Mouse (Mus musculus) heart, postnatal 4 days (tissue): ENCODE measurements at regions not wholly inside any gene's neighbourhood (a gene's known extent, or its start where the extent isn't known, plus 50 kb on each side); places are given as distances from the start of the nearest gene placed in this dataset.

Experiments
- DNase-seq: peaks from one replicate; pipeline ENCODE4 v3.0.0; 2021

DNA sequence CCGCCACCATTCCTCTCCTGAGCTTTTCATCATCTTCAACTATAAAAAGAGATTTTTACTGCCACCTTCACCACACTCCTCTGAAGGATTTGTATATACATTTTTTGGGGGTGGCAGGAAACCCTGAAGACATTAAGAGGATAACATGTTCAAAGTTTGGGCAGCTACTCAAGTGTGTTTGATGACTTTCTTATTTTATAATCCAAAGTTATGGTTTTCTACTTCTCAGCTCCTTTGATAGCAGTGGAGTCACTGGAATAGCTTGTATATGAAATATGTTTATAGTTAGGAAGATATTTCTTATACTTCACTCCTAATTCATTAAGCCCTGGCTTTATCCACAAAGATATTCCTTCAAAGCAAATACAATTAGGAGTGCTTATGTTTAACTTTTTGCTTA is 229.5 kb upstream of the Lcorl start:
- DNase-seq: no peak

DNA sequence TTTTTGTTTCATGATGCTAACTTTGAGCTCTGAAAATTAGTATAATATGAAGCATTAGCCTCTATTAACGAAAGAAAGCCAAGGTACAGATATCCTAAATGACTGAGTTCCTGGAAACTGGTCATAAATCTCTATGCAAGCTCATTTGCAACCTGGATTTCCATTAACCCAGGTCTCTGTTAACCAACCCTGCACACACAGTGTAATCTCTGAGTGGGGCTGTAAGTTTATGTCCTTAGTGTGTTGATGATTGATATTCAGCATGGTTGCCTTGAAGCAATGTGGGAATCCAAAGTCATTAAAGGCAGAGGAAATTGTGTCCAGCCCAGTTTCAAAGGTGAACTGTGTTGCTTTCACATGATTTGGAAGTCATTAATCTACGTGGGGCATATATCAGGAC is 225.9 kb upstream of the Lcorl start:
- DNase-seq: no peak

DNA sequence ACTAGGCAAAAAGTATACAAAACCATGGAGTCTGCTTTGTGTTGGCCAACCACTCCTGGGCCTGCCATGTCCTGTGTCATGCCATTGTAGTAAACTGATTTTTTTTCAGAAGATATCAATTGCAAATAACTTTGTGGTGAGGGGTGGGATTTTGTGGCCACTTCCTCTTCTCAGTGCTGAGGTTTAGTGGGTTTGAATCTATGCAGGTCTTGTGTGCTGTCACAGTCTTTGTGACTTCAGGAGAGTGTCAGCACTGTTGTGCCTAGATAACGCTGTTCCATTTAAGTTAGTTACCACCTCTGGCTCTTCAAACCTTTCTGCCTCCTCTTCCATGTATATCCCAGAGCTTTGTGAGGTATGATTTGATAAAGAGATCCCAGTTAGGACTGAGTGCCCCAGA is 216.3 kb upstream of the Lcorl start:
- DNase-seq: no peak

DNA sequence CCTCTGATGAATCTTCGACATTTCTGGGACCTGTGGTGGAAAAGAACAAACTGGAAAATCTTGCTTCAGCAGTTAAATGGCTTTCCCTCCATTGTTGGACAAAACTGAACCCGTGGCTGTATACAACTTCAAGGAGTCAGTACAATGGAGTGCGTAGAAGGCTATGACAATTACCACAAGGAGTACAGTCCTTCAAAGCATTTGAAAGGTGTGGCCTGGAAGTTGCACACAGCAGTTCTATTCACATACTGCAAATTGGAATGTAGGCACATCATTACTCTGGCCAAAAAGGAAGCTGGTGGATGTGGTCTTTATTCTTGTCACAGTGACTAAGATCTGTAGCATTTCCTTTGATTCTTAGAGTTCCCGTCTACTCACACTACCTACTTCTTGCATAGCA is 215.7 kb upstream of the Lcorl start:
- peak; percentile 5 for DNase-seq

DNA sequence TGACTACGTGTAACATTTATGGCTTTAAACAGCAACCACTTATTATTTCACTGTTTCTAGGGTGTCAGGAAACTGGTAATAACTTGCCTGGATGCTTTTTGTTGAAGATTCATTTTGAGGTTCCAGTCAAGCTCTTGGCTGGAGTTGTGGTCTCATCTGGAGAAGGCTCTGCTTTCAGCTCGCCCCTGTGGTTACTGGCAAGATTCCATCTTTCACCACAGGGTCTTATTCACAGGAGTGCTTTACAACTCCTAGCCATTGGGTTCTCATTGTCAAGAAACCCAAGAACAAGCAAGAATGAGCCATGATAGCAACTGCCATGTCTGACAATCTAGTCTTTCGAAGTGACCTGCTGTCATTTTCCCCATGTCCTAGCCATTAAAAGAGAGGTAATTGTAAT is 202.5 kb upstream of the Lcorl start:
- no peak for DNase-seq

DNA sequence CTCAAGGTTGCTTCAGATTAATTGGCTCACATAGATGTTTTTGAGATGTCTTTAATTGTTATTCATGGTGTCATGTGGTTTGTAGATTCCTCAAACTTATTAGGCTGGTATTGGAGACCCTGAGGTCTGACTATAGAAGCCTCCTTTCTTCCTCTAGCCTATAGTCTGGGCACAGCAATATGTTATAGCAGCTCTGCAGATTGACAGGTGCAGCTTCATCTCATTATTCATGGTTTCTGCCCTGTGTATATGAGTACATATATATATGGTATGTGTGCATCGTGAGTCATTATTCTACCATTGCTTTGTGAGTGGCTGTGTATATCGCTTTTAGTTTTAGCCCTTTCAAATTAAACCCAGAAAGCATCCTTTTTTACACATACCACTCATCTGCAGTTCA is 197.4 kb upstream of the Lcorl start:
- no peak for DNase-seq

DNA sequence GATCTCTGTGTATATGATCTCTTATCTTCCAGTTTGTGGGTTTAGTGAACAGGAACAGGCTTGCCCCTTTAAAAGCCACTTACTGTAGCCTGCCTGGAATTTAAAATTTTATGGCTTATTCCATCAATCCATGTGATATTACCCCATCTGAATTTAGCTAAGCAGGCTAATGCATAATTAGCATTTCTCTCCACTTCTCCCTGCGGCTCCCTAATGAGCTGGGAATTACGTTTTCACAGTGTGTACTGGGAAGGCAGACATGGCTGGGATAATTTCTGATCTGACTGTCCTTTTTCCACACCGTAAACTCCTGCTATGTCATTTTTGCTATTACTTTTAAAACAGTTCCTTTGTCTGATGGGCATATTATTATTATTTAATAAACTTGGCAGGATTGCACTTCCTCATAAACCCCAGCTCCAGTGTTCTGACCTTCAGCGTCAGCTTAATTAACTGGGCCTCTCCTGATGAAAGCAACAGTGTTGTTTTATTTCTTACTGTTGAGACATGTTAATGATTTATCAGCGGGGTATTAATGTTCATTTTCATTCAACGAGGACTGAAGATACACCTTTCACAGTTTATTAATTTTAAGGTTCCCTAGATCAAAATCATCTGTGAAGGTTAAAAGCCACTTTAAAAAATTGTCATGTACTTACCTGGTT is 185.4 kb upstream of the Lcorl start:
- DNase-seq: no peak

DNA sequence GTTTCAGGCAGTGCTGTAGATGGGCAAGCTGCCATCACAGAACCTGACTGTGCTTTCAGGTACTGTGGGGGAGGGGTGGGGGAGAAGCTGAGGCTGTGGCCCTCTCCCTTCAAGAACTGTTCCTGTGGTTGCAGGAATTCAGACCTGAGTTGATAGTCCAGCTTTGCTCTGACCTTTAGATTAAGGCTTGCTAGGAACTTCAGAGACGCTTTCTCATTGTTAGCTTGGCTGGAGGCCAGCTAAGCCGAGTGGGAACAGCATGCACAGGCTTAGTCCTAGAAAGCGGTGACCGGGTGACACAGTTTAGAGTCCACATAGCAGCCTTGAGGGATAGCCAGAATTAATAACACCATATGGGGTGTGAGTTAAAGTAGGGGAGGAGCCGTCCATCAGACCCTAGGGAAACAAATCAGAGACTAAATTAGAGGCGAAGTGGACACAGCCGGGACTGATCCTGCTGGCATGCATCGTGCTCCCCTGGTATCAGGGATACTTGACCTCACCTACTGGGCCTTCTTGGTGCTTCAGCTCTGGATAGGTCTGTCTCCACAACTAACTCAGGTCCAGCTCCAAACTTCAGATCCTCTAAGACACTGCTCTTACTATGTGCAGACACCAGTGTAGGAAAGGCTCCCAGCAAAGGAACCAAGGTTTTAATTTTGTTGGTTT is 175.7 kb upstream of the Lcorl start:
- DNase-seq: peak; percentile 63

DNA sequence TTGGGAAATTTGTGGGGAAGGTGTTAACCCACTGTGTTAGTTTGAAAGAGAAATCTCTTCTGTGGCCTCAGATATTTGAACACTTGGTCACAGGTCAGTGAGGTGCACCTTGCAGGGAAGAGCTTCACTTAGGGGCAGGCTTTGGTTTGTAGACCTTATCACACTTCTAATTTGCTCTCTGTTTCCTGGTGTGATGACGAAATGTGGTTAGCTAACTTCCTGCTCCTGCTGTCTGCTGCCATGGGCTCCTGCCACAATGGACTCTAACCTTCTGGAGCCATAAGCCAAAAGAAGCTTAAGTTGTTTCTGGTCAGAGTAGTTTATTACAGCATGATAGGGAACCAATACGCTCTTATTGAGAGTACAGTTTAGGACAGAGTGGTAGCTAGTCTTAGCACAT is 174.8 kb upstream of the Lcorl start:
- no peak for DNase-seq

DNA sequence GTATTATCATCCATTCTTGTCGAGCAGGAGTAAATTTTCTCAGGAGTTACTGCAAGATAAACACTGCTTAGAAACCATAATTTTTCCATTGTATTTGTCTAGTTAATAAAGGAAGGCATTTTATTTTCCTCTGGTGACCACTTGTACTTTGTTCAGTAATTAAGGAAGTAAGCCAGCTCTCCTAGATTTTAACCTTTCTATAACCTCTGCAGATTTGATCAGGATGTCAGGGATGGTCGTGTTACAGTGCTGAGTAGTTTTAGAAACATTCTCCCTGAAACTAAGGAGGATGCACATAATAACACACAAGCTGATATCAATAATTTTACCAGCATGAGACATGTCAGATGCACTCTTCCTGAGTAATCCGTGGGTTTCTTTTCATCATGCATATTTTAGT is 166.7 kb upstream of the Lcorl start:
- no peak for DNase-seq

DNA sequence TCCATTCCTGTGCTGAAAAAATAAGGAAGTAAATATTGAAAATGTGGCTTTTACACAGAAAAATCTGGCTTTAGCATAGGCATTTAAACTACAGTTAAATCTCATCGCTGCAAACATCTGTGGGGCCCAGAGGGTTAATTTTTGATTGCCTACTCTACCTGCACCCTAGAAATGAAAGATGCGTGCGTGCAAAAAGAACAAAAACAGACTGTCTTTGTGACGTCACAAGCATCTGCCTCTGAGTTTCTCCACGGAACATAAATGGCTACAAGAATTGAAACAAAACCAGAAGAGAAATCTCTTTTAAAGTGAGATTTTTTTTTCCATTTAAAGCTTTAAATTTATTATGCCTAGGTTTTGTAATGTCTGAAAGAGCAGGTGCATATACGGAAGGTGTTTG is 166.0 kb upstream of the Lcorl start:
- DNase-seq: no peak

DNA sequence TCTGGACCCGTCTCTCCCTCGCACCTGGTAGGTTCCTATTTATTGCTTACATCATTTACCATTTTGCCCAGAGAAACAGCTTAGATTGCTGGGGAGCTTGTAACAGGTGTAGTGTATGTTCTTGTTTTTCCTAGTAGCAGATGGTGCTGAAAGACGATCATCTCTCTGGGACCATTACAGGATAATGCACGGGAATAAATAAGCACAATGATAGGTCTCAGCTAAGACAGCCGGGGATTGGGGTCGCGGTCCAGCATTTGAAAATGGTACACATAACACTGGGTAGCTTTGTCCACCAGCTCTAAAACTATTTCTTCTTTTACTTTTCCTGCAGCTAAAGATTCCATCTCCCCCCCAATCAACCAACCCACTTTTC is 164.6 kb upstream of the Lcorl start:
- DNase-seq: no peak

DNA sequence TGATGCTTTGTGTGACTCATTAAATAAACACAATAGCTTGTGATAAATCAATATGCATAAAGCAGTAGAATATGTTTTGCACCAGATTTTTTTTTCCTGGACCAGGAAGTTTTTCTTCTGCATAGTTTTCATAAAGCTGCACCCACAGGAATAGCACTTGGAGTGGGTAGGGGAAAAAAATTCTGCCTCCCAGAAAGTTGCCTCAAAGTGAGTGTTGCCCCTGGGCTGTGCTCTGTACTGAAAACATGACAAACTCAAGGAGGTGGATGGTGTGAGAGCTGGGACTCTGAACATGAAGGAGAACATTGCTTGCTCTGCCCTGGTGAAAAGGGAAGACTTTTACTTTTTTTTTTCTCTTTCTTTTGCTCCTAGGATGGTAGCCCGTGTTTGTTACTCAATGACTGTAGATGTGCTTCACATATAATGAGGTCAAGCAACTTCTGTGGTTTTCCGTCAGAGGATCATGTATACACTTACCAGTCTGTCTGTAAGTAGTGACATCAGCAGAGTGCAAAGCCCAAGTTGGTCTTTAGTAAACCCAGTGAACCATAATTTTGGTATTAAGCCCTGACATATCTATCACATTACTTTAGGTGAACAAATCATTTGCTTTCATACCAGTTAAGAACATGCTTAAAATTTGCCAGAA is 164.1 kb upstream of the Lcorl start:
- DNase-seq: no peak

DNA sequence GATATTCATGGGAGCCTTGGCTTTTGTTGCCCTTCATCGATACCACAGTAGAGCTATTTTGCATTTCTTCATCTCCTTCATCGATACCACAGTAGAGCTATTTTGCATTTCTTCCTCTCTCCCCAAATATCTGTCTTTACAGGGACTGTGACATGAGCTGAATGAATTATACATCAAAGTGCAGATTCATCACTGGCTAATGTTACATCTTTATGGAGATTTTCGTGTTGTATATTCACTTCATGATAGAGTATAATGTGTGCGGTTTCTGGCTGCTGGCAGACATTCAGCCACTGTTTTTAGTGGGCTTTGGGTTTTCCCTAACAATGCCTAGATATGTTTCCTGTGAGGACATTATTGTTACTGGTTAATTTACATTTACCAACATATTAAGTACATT is 162.8 kb upstream of the Lcorl start:
- DNase-seq: no peak

DNA sequence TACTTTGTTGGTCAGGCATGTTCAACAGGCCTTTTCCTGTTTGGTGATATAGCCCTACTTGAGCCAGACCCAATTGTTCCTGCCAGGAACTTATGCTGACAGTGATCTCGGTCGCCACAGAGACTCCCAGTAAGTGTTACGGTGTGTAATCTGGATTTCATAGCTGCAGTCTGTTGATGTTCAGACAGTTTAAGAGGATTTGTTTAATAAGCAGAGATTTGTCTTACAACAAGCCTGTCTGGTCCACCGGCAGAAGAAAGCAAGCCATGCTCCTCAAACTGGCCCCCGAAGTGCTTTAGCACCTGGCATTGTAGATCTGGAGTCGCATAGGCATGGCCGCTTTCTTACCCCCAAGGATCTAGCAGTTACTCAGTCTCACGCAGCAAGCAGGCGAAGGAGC is 150.0 kb upstream of the Lcorl start:
- DNase-seq: no peak

DNA sequence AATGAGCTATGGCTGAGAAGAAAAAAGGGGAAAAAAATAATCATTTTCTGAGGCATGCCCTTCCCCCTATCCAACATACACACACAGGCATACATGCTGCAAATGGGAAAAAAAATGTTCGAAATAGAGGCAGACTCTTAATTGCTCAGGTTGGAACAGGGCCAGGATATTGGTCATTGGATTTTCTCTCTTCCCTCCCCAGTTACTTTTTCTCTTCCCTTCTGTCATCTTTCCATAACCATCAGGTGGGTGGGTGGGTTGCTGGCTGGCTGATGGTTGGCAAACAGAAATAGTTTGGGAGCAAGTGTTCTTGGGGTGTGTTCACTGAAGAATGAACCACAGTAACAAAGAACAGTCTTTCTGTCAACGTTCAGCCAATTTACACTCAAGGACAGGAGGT is 149.3 kb upstream of the Lcorl start:
- DNase-seq: no peak

DNA sequence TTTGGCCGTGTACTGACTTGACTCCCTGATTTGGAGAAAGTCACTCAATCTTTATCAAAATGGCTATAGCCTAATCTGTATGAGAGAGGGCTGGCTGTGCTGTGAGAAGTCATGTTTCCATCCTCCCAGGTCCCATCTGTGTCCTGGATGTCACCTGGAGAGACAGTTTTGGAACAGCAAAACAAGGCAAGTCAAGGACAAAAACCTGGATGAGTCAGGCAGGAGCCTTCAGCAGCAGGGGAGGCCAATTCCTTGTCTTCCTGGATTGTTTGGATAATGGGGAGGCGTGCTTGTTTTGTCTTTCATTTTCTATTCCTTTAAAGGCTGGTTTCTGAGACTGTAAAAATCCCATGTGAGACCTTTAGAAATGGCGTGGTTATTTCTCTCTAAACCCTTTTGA is 148.8 kb upstream of the Lcorl start:
- DNase-seq: no peak

DNA sequence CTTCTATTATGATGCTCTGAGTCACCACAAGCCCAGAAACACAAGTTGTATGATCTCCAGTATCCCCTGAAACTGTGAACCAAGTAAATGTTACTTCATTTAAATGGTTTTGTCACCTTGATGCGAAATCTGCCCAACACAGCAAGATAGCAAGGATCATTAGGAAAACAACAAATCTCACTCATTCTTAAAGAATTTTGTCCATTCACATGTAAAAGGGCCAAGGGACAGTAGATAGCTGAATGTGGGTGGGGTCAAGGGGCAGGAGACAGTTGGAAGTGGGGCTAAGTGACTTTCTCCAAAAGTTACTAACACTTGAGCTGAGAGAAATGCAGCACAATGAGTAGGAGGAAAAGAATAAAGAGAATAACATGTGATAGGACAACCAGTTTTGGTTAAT is 148.2 kb upstream of the Lcorl start:
- DNase-seq: no peak

DNA sequence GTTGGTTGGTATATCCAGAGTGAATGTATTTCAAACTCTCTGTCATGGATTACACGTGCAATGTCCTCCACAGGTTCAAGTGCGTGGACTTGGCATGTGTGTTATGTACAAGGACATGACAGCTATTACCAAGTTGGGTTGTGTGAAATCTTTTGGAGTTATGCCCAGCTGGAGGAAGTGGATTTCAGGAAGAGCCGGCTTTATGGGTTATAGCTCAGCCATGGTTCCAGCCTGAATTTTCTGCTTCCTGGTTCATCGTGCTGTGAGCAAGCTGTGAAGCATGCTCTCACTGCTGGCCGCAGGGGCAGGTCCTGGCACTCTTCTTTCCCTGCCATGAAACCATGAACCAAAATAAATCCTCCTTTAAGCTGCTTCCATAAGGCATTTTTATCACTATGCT is 144.6 kb upstream of the Lcorl start:
- DNase-seq: no peak

DNA sequence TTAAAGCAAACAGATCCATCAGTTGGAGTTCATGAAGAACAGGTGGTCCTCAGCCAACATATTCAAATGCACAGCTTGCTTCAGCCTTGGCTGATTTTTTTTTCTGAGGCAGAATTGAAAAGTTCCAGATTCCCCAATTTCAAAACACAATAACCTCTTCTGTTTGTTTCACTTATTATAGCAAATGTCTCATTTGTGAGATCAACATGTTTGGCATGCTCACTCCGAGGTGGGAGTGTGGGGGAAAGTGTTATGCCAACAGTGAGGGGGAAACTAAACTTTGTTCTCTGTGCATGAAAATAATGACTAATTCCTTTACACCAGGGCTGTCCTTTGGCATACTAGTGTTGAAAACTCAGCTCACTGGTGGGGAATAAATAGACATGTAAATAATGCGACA is 100.4 kb upstream of the Lcorl start:
- no peak for DNase-seq

DNA sequence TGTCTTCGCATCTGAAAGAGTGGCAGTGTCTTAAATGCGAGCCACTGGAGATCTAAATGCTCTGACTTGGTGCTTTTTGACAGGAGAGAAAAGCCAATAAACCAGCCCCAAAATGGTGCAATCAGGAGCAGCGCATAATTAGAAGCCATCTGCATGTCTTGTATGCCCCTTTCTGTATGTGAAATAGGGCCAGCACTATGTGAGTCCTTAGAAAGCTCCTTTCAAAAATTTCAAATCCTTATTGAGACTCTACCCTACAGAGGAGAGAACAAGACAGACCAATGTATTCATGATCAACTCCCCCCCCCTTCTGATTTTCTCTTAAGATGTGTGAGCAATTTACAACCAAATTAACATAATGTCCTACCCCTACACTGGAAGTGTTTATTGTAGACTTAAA is 86.6 kb upstream of the Lcorl start:
- no peak for DNase-seq

DNA sequence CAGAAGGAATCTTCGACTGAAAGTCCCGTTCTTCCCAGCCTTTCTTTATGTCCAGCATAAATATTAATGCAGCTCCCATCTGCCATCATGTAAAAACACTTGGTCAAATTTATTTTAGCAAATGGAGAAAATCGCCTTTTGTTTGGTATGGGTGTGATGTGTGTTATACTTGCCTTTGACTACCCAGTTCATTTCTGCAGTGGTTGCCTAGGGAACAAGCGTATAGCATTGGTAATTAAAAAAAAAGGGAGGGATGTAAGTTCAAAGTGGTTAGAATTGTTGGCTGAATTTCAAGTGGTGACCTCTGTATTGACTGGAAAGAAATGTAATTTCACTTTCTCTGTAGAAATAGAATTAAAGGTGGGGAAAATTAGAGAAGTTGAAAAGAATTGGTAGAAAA is 75.6 kb upstream of the Lcorl start:
- no peak for DNase-seq

DNA sequence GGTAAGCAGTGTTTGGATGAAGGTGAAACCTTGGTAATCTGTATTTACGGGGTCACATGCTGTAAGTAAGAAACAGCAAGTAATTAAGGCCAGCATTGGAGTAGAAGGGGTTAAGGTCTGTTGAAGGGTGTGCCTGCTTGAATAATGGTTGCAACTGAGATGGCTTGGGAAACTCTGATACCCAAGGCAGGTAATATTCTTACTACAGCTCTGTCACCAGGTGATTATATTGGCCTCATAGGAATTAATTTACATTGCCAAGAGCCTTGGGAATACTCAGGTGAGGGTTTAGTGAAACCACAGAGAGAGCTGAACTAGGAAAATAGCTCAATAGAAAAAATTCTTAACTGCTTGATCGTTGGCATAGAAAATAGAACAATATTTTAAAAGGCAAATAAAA is 73.8 kb upstream of the Lcorl start:
- DNase-seq: no peak

DNA sequence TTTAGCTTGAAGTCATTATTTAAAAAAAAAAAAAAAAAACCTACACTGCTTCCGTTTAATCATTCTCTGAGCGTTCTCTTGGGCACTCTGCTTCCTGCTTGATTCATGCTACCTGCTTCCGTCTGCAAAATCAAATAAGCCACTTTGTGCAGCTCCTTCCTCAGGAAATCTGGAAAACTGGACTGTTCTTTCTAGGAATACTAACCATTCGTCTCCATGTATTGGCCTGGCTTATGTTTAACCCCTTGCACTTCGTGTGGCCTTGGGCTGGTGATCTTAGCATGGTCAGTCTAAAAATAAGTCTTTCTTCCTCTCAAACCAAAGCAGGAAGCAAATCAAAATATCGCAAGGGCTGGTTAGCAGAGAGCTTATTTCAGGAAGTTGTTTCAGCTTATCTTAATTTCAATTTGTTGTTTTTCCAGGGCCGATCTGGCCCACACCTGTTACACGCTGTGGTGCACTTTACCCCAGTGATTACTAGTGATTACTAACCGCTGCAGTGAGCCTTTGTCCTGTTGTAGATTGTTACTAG is 68.5 kb upstream of the Lcorl start:
- DNase-seq: no peak
